Mouse (Mus musculus): ENCODE data around the gene Gm20388.

GRCm38 (mm10) chr8:120426622-120427385, 516.2 kb downstream of the Gm20388 start:
- TF ChIP-seq CTCF (IDR thresholded peaks at IDR 0.05; ENCODE audit: low read depth) (no peak), EP300 (IDR thresholded peaks at IDR 0.05; ENCODE audit: low read depth) (no peak)
